Mouse (Mus musculus): Measurements from ENCODE around the gene Elp4. TPM values are rescaled to one million over a fixed set of nuclear protein-coding genes. Genes with fewer than 3 reads are reported as not detected.

Elp4 gene
- polyA plus RNA-seq, 1 experiment, result 7.0 TPM

DNA sequence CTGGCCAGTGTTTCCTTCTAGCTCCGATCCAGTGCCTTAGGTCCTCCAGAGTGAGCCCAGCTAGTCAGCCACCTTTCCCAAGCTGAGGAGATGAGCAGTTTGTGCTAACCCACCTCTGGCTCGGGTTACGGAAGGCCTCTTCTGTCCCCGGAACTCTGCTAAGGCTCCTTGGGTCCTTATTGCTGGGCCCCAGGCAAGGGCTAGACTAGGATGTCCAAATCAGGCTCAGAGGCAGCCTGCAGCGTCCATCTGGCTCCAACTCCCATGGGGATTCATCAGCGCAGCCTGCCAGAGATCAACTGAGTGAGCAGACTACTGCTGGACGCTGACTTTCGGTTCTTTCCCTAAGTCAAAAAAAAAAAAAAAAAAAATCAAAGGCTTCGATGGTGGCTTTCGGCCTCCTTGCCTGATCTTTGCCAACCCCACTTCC, 230.7 kb downstream of the Elp4 start:
- Histone ChIP-seq H3K4me3 (ENCODE audit: insufficient read depth, poor library complexity, severe bottlenecking) (no peak overlapping the region), H3K79me3 (ENCODE audit: low read depth) (no peaks in the 10 kb centered on the region), H3K79me2 (ENCODE audit: control insufficient read depth, insufficient read depth) (no peaks in the 10 kb centered on the region), H3K36me3 (ENCODE audit: control insufficient read depth, insufficient read depth) (no peaks in the 10 kb centered on the region), H3K27me3 (ENCODE audit: control insufficient read depth, insufficient read depth, insufficient read length) (peaks cover 38% of the 10 kb centered on the region), H3ac (ENCODE audit: control insufficient read depth, insufficient read length, low read depth) (no peak overlapping the region)
- no peak for TF ChIP-seq FOSL1 (IDR thresholded peaks at IDR 0.05; ENCODE audit: insufficient read depth, low read length, poor library complexity, severe bottlenecking)
- TF ChIP-seq CTCF (IDR thresholded peaks at IDR 0.05; ENCODE audit: control insufficient read depth, insufficient read depth, insufficient read length), result no peak
- no peak for TF ChIP-seq MYOD1 (IDR thresholded peaks at IDR 0.05; ENCODE audit: control insufficient read depth, insufficient read length, low read depth)
- no peak for TF ChIP-seq CEBPB (IDR thresholded peaks at IDR 0.05; ENCODE audit: low read depth)
- no peak for TF ChIP-seq MYOG (IDR thresholded peaks at IDR 0.05; ENCODE audit: control insufficient read depth, extremely low read depth, insufficient read length)
- no peak for TF ChIP-seq MAX (IDR thresholded peaks at IDR 0.05)
- no peak for TF ChIP-seq USF1 (IDR thresholded peaks at IDR 0.05; ENCODE audit: low read depth)

DNA sequence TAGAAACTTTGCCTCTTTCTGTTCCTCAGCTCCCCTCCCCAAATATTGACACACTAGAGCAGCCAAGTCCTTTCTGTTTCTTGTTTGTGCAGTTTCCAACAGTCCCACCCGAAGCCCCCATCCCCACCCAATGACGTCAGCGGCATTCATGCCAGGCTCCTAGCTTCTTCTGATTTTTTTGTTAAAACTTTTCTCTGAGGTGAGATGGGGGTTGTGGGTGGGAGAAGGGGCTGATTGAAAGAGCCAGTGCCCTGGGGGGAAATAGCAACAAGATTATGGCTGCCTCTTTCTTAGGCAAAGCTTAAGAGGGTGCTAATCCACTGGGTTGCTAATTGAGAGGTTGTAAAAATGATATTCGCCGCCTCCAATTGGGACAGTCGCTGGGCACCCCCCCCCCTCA, 231.3 kb downstream of the Elp4 start:
- Histone ChIP-seq H3K27me3 (ENCODE audit: control insufficient read depth, insufficient read depth, insufficient read length) (peaks cover 44% of the 10 kb centered on the region), H3K79me2 (ENCODE audit: control insufficient read depth, insufficient read depth) (no peaks in the 10 kb centered on the region), H3ac (ENCODE audit: control insufficient read depth, insufficient read length, low read depth) (no peak overlapping the region), H3K36me3 (ENCODE audit: control insufficient read depth, insufficient read depth) (no peaks in the 10 kb centered on the region), H3K79me3 (ENCODE audit: low read depth) (no peaks in the 10 kb centered on the region), H3K4me3 (ENCODE audit: insufficient read depth, poor library complexity, severe bottlenecking) (no peak overlapping the region)
- TF ChIP-seq CTCF (IDR thresholded peaks at IDR 0.05; ENCODE audit: control insufficient read depth, insufficient read depth, insufficient read length), result no peak
- TF ChIP-seq CEBPB (IDR thresholded peaks at IDR 0.05; ENCODE audit: low read depth), result no peak
- no peak for TF ChIP-seq MAX (IDR thresholded peaks at IDR 0.05)
- TF ChIP-seq MYOG (IDR thresholded peaks at IDR 0.05; ENCODE audit: control insufficient read depth, extremely low read depth, insufficient read length), result no peak
- TF ChIP-seq FOSL1 (IDR thresholded peaks at IDR 0.05; ENCODE audit: insufficient read depth, low read length, poor library complexity, severe bottlenecking), result no peak
- TF ChIP-seq MYOD1 (IDR thresholded peaks at IDR 0.05; ENCODE audit: control insufficient read depth, insufficient read length, low read depth), result no peak
- no peak for TF ChIP-seq USF1 (IDR thresholded peaks at IDR 0.05; ENCODE audit: low read depth)

DNA sequence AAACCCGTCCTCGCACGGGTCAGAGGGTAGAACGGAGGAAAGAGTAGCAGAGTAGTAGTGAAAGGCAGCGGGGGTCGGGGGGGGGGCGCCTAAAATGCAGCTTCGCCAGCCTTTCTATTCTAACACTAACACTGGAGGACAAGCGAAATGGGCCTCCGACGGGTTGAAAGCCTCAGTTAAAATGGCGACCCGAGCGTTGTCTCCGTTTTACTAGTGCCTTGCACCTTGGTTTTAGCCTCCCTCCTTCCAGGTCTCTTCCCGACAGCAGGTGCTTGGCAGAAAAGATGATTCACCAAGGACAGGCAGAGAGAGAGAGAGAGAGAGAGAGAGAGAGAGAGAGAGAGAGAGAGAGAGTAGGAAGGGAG, 231.8 kb downstream of the Elp4 start:
- H3K79me2 ChIP-seq (ENCODE audit: control insufficient read depth, insufficient read depth), result no peaks in the 10 kb centered on the region
- no peak overlapping the region for H3ac ChIP-seq (ENCODE audit: control insufficient read depth, insufficient read length, low read depth)
- TF ChIP-seq CTCF (IDR thresholded peaks at IDR 0.05; ENCODE audit: control insufficient read depth, insufficient read depth, insufficient read length) (no peak), MAX (IDR thresholded peaks at IDR 0.05) (no peak), CEBPB (IDR thresholded peaks at IDR 0.05; ENCODE audit: low read depth) (no peak), USF1 (IDR thresholded peaks at IDR 0.05; ENCODE audit: low read depth) (no peak), FOSL1 (IDR thresholded peaks at IDR 0.05; ENCODE audit: insufficient read depth, low read length, poor library complexity, severe bottlenecking) (no peak), MYOG (IDR thresholded peaks at IDR 0.05; ENCODE audit: control insufficient read depth, extremely low read depth, insufficient read length) (no peak), MYOD1 (IDR thresholded peaks at IDR 0.05; ENCODE audit: control insufficient read depth, insufficient read length, low read depth) (no peak)
- no peaks in the 10 kb centered on the region for H3K36me3 ChIP-seq (ENCODE audit: control insufficient read depth, insufficient read depth)
- H3K27me3 ChIP-seq (ENCODE audit: control insufficient read depth, insufficient read depth, insufficient read length), result peaks cover 48% of the 10 kb centered on the region
- H3K79me3 ChIP-seq (ENCODE audit: low read depth), result no peaks in the 10 kb centered on the region
- H3K4me3 ChIP-seq (ENCODE audit: insufficient read depth, poor library complexity, severe bottlenecking), result no peak overlapping the region

DNA sequence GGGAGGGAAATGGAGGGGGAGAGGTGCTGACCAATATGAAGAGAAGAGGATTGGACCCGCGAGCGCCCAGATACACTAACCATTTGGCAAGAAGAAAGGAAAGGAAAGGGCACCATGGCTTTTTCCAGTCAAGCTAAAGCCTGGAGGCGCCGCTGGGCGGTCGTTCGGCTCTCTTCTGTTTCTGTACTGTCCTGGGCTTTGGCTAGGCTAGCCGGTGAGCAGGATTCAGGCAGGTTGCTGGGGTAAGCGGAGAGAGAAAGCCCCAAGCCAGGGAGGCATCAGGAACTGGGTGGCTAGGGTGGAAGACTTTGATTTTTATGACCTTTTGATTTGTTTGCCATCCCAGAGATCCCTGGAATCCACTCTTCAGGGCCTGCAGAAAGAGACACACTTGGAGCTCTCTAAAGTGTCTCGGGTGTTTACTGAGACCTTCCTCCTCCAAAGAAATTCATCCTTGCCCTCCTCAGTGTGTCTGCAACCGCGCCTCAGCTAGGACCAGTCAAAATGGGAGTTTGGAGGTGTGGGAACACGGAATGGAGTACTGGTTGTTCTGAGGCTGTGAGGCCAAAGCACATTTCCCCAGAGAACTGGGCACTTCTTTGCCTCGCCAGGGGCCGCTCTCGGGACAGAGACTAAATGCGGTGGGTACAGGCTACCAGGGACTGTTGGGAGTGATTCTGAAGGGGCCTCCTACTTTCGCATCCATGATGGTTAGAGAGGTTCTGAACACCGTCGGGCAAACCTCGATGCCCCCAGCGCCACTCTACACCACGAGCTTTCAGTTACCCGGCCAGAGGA, 232.4 kb downstream of the Elp4 start:
- Histone ChIP-seq H3K79me3 (ENCODE audit: low read depth) (no peaks in the 10 kb centered on the region), H3K79me2 (ENCODE audit: control insufficient read depth, insufficient read depth) (no peaks in the 10 kb centered on the region), H3K27me3 (ENCODE audit: control insufficient read depth, insufficient read depth, insufficient read length) (peaks cover 54% of the 10 kb centered on the region), H3ac (ENCODE audit: control insufficient read depth, insufficient read length, low read depth) (no peak overlapping the region), H3K36me3 (ENCODE audit: control insufficient read depth, insufficient read depth) (no peaks in the 10 kb centered on the region), H3K4me3 (ENCODE audit: insufficient read depth, poor library complexity, severe bottlenecking) (no peak overlapping the region)
- TF ChIP-seq CEBPB (IDR thresholded peaks at IDR 0.05; ENCODE audit: low read depth) (no peak), USF1 (IDR thresholded peaks at IDR 0.05; ENCODE audit: low read depth) (no peak), MYOG (IDR thresholded peaks at IDR 0.05; ENCODE audit: control insufficient read depth, extremely low read depth, insufficient read length) (no peak), MYOD1 (IDR thresholded peaks at IDR 0.05; ENCODE audit: control insufficient read depth, insufficient read length, low read depth) (no peak)

DNA sequence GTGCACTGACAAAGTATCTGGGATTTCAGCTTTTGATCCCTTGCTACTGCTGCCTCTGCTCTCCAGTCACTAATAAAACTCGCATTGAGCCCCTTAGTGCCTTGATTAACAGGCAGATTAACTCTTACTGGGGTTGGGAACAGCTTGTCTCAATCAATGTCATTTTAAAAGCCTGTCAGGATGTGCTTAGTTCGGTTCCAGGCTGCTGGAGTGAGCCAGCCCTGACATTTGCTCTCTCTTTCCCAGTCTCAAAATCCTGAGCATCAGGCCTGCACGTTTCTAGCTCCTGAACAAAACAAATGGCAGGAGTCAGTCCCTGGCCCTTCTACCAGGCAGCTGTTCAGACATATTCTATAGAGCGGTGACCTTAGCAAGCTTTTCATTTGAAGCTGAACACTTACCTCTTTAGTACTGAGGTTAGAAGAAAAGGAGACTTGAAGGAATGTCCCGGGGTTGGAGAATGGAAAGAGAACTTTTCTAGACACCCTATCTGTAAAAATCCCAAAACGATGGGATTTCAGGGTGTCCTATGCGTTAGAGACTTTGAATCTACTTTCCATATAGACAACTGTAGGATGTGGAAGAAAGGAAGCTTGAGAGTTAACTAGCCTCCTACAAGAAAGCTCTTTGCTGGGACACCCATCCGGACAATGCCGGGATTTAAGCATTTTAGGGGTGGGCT, 233.1 kb downstream of the Elp4 start:
- Histone ChIP-seq H3ac (ENCODE audit: control insufficient read depth, insufficient read length, low read depth) (no peak overlapping the region), H3K27me3 (ENCODE audit: control insufficient read depth, insufficient read depth, insufficient read length) (peaks cover 61% of the 10 kb centered on the region), H3K36me3 (ENCODE audit: control insufficient read depth, insufficient read depth) (no peaks in the 10 kb centered on the region)

More for the DNA sequence above, 233.1 kb downstream of the Elp4 start:
- Histone ChIP-seq H3K79me2 (ENCODE audit: control insufficient read depth, insufficient read depth) (no peaks in the 10 kb centered on the region), H3K79me3 (ENCODE audit: low read depth) (no peaks in the 10 kb centered on the region), H3K4me3 (ENCODE audit: insufficient read depth, poor library complexity, severe bottlenecking) (no peak overlapping the region)
- TF ChIP-seq FOSL1 (IDR thresholded peaks at IDR 0.05; ENCODE audit: insufficient read depth, low read length, poor library complexity, severe bottlenecking), result no peak
- no peak for TF ChIP-seq MYOD1 (IDR thresholded peaks at IDR 0.05; ENCODE audit: control insufficient read depth, insufficient read length, low read depth)
- TF ChIP-seq MYOG (IDR thresholded peaks at IDR 0.05; ENCODE audit: control insufficient read depth, extremely low read depth, insufficient read length), result no peak
- no peak for TF ChIP-seq CTCF (IDR thresholded peaks at IDR 0.05; ENCODE audit: control insufficient read depth, insufficient read depth, insufficient read length)
- no peak for TF ChIP-seq CEBPB (IDR thresholded peaks at IDR 0.05; ENCODE audit: low read depth)
- TF ChIP-seq MAX (IDR thresholded peaks at IDR 0.05), result no peak
- no peak for TF ChIP-seq USF1 (IDR thresholded peaks at IDR 0.05; ENCODE audit: low read depth)
